Mouse (Mus musculus) C2C12 (cell line): ENCODE results near the gene Golt1b. TPM values are rescaled to one million over a fixed set of nuclear protein-coding genes. Genes with fewer than 3 reads are reported as not detected.

ENCODE experiments used
- H3K27me3 ChIP-seq: one replicate; pipeline ENCODE4 v1.6.1; 2011; ENCODE audit not compliant: control insufficient read depth, insufficient read depth, insufficient read length
- H3K36me3 ChIP-seq: one replicate; pipeline ENCODE4 v1.6.1; 2011; ENCODE audit not compliant: control insufficient read depth, insufficient read depth
- H3K4me3 ChIP-seq: one replicate; pipeline ENCODE4 v1.5.1; 2011; ENCODE audit warnings: mild to moderate bottlenecking, control low read depth; ENCODE audit not compliant: poor library complexity, insufficient read depth, severe bottlenecking
- H3K79me2 ChIP-seq: one replicate; pipeline ENCODE4 v1.6.1; 2011; ENCODE audit not compliant: control insufficient read depth, insufficient read depth
- H3K79me3 ChIP-seq: one replicate; pipeline ENCODE4 v1.6.1; 2011; ENCODE audit warnings: low read depth, control low read depth
- H3ac ChIP-seq: one replicate; pipeline ENCODE3; 2011; ENCODE audit warnings: low read depth; ENCODE audit not compliant: control insufficient read depth, insufficient read length
- CEBPB ChIP-seq: IDR thresholded peaks from one replicate; pipeline ENCODE4 v1.6.1; 2011; ENCODE audit warnings: low read depth, mild to moderate bottlenecking, control low read depth, moderate library complexity
- CTCF ChIP-seq: IDR thresholded peaks from one replicate; pipeline ENCODE4 v1.5.1; 2011; ENCODE audit not compliant: control insufficient read depth, insufficient read depth, insufficient read length
- FOSL1 ChIP-seq: IDR thresholded peaks from one replicate; pipeline ENCODE4 v1.8.0; 2011; ENCODE audit warnings: mild to moderate bottlenecking, low read length; ENCODE audit not compliant: poor library complexity, insufficient read depth, severe bottlenecking
- MAX ChIP-seq: IDR thresholded peaks from one replicate; pipeline ENCODE4 v1.6.1; 2011; ENCODE audit warnings: mild to moderate bottlenecking, control low read depth
- MYOD1 ChIP-seq: IDR thresholded peaks from one replicate; pipeline ENCODE4 v1.6.1; 2011; ENCODE audit warnings: low read depth; ENCODE audit not compliant: control insufficient read depth, insufficient read length
- MYOG ChIP-seq: IDR thresholded peaks from one replicate; pipeline ENCODE4 v1.6.1; 2011; ENCODE audit not compliant: control insufficient read depth, insufficient read length; ENCODE audit errors: extremely low read depth
- USF1 ChIP-seq: IDR thresholded peaks from one replicate; pipeline ENCODE4 v1.6.1; 2011; ENCODE audit warnings: low read depth, mild to moderate bottlenecking, control low read depth, moderate library complexity
- polyA plus RNA-seq: library from polyadenylated mRNA; unstranded; fragments of >200 nt; fragmentation: generic; extraction: Trizol; gene quantifications from one replicate; pipeline ENCODE4 v1.2.1, GENCODE M21; 2012; ENCODE audit warnings: missing spikeins

Golt1b gene
- polyA plus RNA-seq, 1 experiment = 39.9 TPM

DNA sequence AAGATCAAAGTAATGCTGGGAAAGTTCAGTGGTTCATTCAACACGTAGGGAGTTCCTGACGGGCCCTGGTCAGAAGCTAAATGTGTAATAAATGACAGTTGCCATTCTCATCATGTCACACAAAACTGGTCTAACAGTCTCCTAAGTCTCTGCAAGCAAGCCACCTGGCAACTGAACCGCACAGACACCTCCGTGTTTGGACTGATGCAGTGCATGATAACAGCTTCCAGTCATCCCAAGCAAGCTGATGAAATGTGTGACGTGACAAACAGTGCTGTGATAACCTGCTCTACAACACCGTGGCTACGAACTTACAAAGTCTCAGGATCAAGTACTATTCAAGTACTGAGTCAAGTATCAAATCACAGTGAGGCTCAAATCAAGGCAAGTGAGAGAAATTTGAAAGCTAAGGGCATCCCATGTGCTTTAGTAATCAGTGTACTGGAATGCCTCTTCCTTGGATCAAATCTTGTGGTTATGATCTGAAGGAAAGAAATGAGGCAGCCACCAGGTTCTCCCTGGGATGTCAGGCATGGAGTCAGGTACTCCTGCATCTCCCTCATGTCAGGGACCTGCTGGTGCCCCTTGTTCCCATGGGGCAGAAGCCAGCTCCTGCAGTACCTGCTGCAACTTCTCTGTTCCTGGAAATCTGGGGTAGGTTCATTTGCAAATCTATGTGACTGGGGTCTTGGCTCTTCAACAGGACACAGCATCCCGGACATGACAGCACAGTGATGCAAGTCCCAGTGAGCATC, 8.3 kb upstream of the Golt1b start:
- peaks cover 39% of the 10 kb centered on the region for H3K79me2 ChIP-seq
- no peak overlapping the region for H3K4me3 ChIP-seq
- H3K27me3 ChIP-seq = no peaks in the 10 kb centered on the region
- peaks cover 5% of the 10 kb centered on the region for H3K79me3 ChIP-seq
- peaks cover 15% of the 10 kb centered on the region for H3K36me3 ChIP-seq
- no peak for TF ChIP-seq MYOD1
- no peak for TF ChIP-seq FOSL1
- TF ChIP-seq MAX = no peak
- no peak for TF ChIP-seq CTCF
- TF ChIP-seq USF1 = no peak
- no peak for TF ChIP-seq MYOG
- no peak for TF ChIP-seq CEBPB
- no peak overlapping the region for H3ac ChIP-seq

DNA sequence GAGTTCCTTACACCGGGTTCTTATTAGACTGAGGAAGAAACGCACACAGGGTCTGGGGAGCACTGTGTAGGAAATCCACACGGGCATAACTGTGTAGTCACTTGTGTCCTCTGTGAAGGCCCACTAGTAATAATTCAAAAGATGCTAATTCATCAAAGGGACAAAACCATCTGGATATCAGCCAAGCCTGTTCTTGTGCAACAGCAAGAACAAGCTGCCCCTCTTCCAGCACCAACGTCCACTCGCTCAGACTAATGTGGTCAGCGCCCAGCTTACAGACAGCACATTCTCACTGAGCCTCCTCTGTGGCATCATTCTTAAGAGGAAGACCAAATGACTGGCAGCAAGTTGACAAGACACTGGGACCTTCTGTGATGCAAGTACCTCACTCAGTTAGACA, 7.1 kb upstream of the Golt1b start:
- TF ChIP-seq MYOD1 = no peak
- TF ChIP-seq MYOG = no peak
- no peak for TF ChIP-seq MAX
- TF ChIP-seq CEBPB = no peak
- no peak for TF ChIP-seq FOSL1
- no peak for TF ChIP-seq CTCF
- TF ChIP-seq USF1 = no peak
- Histone ChIP-seq H3K79me2 (peaks cover 39% of the 10 kb centered on the region), H3K79me3 (peaks cover 7% of the 10 kb centered on the region), H3K4me3 (no peak overlapping the region), H3K27me3 (no peaks in the 10 kb centered on the region), H3K36me3 (peaks cover 11% of the 10 kb centered on the region), H3ac (no peak overlapping the region)

GRCm38 (mm10) chr6:142381615-142382014, 5.4 kb upstream of the Golt1b start:
- TF ChIP-seq FOSL1 (no peak), USF1 (no peak), MAX (no peak), CTCF (no peak), CEBPB (no peak), MYOG (no peak), MYOD1 (no peak)
- Histone ChIP-seq H3K36me3 (peaks cover 10% of the 10 kb centered on the region), H3K79me2 (peaks cover 46% of the 10 kb centered on the region), H3K4me3 (no peak overlapping the region), H3ac (no peak overlapping the region), H3K79me3 (peaks cover 11% of the 10 kb centered on the region), H3K27me3 (no peaks in the 10 kb centered on the region)

DNA sequence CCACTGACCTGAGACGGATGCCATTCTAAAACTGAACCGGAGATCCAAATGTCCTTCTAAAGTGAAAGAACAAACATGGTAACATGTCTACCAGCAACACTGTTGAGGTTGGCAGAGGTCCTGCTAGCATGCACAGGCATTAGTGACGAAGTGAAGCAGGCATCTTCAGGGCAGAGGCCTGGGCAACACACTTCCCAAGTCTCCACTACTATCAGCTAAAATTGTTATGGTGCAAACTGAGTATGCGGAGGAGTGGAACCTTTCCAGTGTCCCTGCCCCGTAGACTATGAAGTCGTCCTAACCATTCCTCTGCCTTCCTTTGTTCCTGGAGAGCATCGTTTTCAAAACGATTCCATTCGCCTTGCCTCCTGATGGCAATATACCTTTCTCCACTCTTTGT, 2.5 kb upstream of the Golt1b start:
- Histone ChIP-seq H3K27me3 (no peaks in the 10 kb centered on the region), H3ac (no peak overlapping the region), H3K79me3 (peaks cover 33% of the 10 kb centered on the region), H3K36me3 (peaks cover 2% of the 10 kb centered on the region), H3K4me3 (no peak overlapping the region), H3K79me2 (peaks cover 67% of the 10 kb centered on the region)
- no peak for TF ChIP-seq MYOD1
- no peak for TF ChIP-seq CTCF
- TF ChIP-seq CEBPB = no peak
- no peak for TF ChIP-seq USF1
- no peak for TF ChIP-seq MAX
- TF ChIP-seq FOSL1 = no peak
- no peak for TF ChIP-seq MYOG

GRCm38 (mm10) chr6:142386285-142387010, 573 bp upstream of the Golt1b start:
- Histone ChIP-seq H3ac (peak overlapping the region; percentile 82), H3K36me3 (no peaks in the 10 kb centered on the region), H3K4me3 (peak overlapping the region; percentile 78), H3K79me3 (peaks cover 52% of the 10 kb centered on the region), H3K27me3 (no peaks in the 10 kb centered on the region), H3K79me2 (peaks cover 72% of the 10 kb centered on the region)
- TF ChIP-seq MAX = no peak
- TF ChIP-seq USF1 = no peak
- no peak for TF ChIP-seq FOSL1
- no peak for TF ChIP-seq MYOG
- TF ChIP-seq MYOD1 = no peak
- no peak for TF ChIP-seq CTCF
- TF ChIP-seq CEBPB = no peak

GRCm38 (mm10) chr6:142387755-142388271, 792 bp downstream of the Golt1b start:
- H3K79me2 ChIP-seq = peaks cover 72% of the 10 kb centered on the region
- H3ac ChIP-seq = peak overlapping the region; percentile 96
- H3K27me3 ChIP-seq = no peaks in the 10 kb centered on the region
- TF ChIP-seq USF1 (no peak), MYOG (no peak), FOSL1 (no peak), MAX (no peak), CEBPB (no peak), MYOD1 (no peak), CTCF (no peak)
- H3K79me3 ChIP-seq = peaks cover 62% of the 10 kb centered on the region
- peaks cover 5% of the 10 kb centered on the region for H3K36me3 ChIP-seq
- H3K4me3 ChIP-seq = peak overlapping the region; percentile 78
